Mouse (Mus musculus) megakaryocyte, adult 5-6 weeks (primary cell): ENCODE data around the gene Lysmd1. TPM values are rescaled to one million over a fixed set of nuclear protein-coding genes. Genes with fewer than 3 reads are reported as not detected.

Experiments
- ATAC-seq: 2 replicates; pipeline ENCODE4 v1.8.0; 2016; ENCODE audit warnings: mild to moderate bottlenecking, inconsistent platforms; ENCODE audit not compliant: poor library complexity, severe bottlenecking
- total RNA-seq, 2 experiments: library from RNA; stranded (forward) in 1 of 2; stranded (reverse) in 1 of 2; fragments of 153-499, 151-499 nt in 1 of 2; fragments of 221-1000, 200-1000 nt in 1 of 2; gene quantifications; 2 replicates each; pipeline versions ENCODE4 v1.2.3 to v1.2.4; 2015 to 2017

Lysmd1 gene
- total RNA-seq, 2 experiments from 2014 or later: 3.8 to 5.0 TPM

GRCm38 (mm10) chr3:95171105-95171504 is 37.2 kb downstream of the Lysmd1 start:
- no peak for ATAC-seq

DNA sequence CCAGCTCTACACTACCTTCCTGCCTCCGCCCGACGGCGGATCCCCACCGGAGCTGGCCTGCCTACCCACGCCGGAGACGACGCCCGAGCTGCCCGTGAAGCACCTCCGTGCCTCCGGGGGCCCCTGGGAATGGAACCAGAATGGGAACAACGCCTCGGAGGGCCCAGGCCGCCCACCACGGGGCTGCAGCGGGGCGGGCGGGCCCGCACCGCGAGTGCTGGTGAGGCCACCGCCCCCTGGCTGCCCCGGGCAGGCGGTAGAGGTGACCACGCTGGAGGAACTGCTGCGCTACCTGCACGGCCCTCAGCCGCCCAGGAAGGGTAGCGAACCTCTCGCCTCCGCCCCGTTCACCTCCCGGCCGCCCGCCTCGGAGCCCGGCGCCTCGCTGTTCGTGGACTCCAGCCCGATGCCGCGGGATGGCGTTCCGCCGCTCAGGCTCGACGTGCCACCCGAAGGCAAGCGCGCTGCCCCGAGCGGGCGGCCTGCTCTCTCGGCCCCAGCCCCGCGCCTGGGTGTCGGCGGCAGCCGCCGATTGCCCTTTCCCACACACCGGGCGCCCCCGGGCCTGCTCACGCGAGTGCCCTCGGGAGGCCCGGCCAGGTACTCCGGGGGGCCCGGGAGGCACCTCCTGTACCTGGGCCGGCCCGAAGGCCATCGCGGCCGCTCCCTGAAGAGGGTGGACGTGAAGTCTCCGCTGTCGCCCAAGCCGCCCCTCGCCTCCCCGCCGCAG is 38.8 kb downstream of the Lysmd1 start:
- no peak for ATAC-seq

- peak; percentile 21; the same call in 1 of the 2 replicates for ATAC-seq
Measured at GRCm38 (mm10) chr3:95173256-95173949, 39.5 kb downstream of the Lysmd1 start.

- peak; percentile 96 for ATAC-seq
Measured at GRCm38 (mm10) chr3:95174011-95174592, 40.2 kb downstream of the Lysmd1 start.

DNA sequence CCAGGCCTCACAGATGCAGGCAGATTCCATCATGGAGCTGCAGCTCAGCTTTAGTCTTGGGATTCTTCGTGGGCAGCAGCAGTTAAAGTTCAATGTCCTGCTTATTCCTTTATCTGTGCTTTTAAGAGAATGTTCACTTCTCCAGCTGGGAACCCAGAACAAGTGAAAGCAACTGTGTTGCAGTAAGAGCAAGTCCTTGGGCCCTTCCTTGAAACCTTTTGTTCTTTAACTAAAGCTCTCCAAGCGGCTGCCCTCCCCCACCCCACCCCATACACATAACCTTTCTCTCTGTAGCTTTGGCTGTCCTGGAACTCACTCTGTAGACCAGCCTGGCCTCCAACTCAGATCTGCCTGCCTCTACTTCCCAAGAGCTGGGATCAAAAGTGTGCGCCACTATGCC is 42.6 kb downstream of the Lysmd1 start:
- no peak for ATAC-seq

GRCm38 (mm10) chr3:95177583-95177982 is 43.7 kb downstream of the Lysmd1 start:
- no peak for ATAC-seq

GRCm38 (mm10) chr3:95178948-95179347 is 45.1 kb downstream of the Lysmd1 start:
- no peak for ATAC-seq

DNA sequence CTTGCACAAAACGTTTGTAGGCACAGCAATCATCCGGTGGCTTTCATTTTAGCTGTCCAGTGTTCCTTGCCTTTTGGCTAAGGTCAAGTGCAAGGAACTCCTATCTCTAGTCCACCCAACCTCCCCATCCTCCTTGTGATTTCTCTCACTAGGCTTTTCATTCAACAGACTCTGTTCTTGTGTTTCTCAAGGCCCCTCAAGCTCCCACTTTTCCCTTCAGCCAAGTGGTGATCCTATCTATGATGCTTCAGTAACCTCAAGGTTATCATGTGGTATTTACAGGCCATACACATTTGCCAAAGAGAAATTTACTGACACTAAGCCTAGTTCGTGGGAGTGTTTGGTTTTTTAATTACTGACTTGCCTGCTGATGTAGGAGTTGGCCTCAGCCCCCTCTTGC is 46.0 kb downstream of the Lysmd1 start:
- no peak for ATAC-seq

DNA sequence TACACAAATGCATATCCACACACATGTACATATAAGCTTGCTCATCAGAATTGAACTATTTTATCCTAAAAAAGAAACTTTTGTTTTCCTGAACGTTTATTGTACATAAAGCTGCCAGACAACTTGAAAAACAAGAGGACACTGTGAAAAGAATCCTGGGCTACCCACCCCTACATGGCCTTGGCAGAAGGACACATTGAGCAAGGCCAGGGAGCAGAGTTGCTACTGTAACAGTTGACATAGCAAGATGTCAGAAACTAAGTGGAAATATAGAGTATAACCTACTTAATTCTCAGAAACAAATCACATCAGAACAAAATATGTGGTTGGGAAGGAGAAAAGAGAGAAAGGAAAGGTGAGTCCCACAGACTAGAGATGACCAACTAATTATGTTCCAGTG is 48.0 kb downstream of the Lysmd1 start:
- no peak for ATAC-seq

DNA sequence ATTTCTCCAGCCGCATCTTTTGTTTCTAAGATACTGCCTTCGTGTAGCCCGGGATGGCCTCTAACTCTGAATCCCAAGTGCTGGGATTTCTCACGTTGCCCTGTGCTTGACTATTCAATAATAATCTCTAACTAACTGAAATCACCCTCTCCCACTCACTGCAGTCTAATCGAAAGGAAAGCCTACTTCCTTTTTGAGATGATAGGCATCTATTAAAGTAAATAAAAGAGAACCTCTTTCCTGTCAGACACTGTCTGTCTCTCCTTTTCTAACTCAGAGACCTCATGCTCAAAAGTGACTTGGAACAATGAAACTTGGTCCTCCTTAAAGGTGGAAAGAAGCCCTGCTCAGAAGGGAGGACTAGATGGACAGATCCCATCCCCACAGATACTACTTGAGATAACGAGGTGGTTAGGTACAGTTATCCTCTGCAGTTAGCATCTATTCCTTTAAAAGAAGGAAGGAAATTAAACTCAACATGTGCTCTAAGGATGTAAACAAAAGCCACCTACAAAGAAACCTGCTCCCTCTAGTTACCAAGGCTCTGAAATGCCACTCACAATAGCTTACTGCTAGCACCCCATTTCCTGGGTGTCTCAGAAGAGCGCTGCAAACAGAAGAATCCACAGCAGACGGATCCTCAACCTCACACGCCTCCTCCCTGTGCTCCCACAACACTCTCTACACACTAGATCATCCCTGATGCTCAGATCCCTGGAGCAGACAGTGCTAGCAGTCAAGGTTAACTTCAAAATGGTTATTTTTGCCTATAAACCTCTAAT is 51.1 kb downstream of the Lysmd1 start:
- no peak for ATAC-seq

GRCm38 (mm10) chr3:95186100-95186499 is 52.2 kb downstream of the Lysmd1 start:
- ATAC-seq: no peak

GRCm38 (mm10) chr3:95186888-95187287 is 53.0 kb downstream of the Lysmd1 start:
- ATAC-seq: no peak

Other genes starting within 250 kb of the Lysmd1 start
- 344 and 379 TPM in 2 replicates for gene Psmb4, start 247.1 kb upstream of the Lysmd1 start, total RNA-seq (2015)
- gene Psmb4, start 247.1 kb upstream of the Lysmd1 start, total RNA-seq (2017): 179 and 223 TPM in 2 replicates
- 22.8 and 26.8 TPM in 2 replicates for gene Selenbp1, start 201.0 kb upstream of the Lysmd1 start, total RNA-seq (2015)
- gene Selenbp1, start 201.0 kb upstream of the Lysmd1 start, total RNA-seq (2017): 25.2 and 27.9 TPM in 2 replicates
- gene Rfx5, start 180.0 kb upstream of the Lysmd1 start, total RNA-seq (2015): 7.0 and 9.1 TPM in 2 replicates
- 8.7 and 10.2 TPM in 2 replicates for gene Rfx5, start 180.0 kb upstream of the Lysmd1 start, total RNA-seq (2017)
- 22.2 and 31.4 TPM in 2 replicates for gene Pi4kb, start 159.4 kb upstream of the Lysmd1 start, total RNA-seq (2015)
- 17.9 and 21.4 TPM in 2 replicates for gene Pi4kb, start 159.4 kb upstream of the Lysmd1 start, total RNA-seq (2017)
- gene Zfp687, start 118.6 kb upstream of the Lysmd1 start, total RNA-seq (2015): 10.0 and 15.7 TPM in 2 replicates
- 11.7 and 39.5 TPM in 2 replicates for gene Zfp687, start 118.6 kb upstream of the Lysmd1 start, total RNA-seq (2017)
- gene Psmd4, start 91.5 kb upstream of the Lysmd1 start, total RNA-seq (2015): 80.0 and 91.9 TPM in 2 replicates
- 224 and 226 TPM in 2 replicates for gene Psmd4, start 91.5 kb upstream of the Lysmd1 start, total RNA-seq (2017)
- 9.7 and 15.8 TPM in 2 replicates for gene Pip5k1a, start 27.2 kb upstream of the Lysmd1 start, total RNA-seq (2015)
- 12.4 and 14.5 TPM in 2 replicates for gene Pip5k1a, start 27.2 kb upstream of the Lysmd1 start, total RNA-seq (2017)
- 33.6 and 37.3 TPM in 2 replicates for gene Vps72, start 23.1 kb upstream of the Lysmd1 start, total RNA-seq (2015)
- gene Vps72, start 23.1 kb upstream of the Lysmd1 start, total RNA-seq (2017): 74.0 and 77.3 TPM in 2 replicates
- gene Tmod4, start 9.6 kb upstream of the Lysmd1 start, total RNA-seq (2015): 1.1 and 4.4 TPM in 2 replicates
- not detected in 2 replicates for gene Tmod4, start 9.6 kb upstream of the Lysmd1 start, total RNA-seq (2017)
- gene Scnm1, start 77 bp upstream of the Lysmd1 start, total RNA-seq (2015): 51.3 and 61.3 TPM in 2 replicates
- 68.0 and 72.8 TPM in 2 replicates for gene Scnm1, start 77 bp upstream of the Lysmd1 start, total RNA-seq (2017)
- 77.5 and 85.2 TPM in 2 replicates for gene Tnfaip8l2, start 8.3 kb downstream of the Lysmd1 start, total RNA-seq (2015)
- gene Tnfaip8l2, start 8.3 kb downstream of the Lysmd1 start, total RNA-seq (2017): 103 and 115 TPM in 2 replicates
- gene Sema6c, start 26.4 kb downstream of the Lysmd1 start, total RNA-seq (2015): 0.04 TPM in 1 of 2 replicates, not detected in the other
- not detected in 2 replicates for gene Sema6c, start 26.4 kb downstream of the Lysmd1 start, total RNA-seq (2017)
- 37.6 and 39.3 TPM in 2 replicates for gene Gabpb2, start 83.8 kb downstream of the Lysmd1 start, total RNA-seq (2015)
- gene Gabpb2, start 83.8 kb downstream of the Lysmd1 start, total RNA-seq (2017): 64.2 and 73.3 TPM in 2 replicates
- 131 and 142 TPM in 2 replicates for gene Cdc42se1, start 94.6 kb downstream of the Lysmd1 start, total RNA-seq (2015)
- 151 TPM in 2 replicates for gene Cdc42se1, start 94.6 kb downstream of the Lysmd1 start, total RNA-seq (2017)
- gene Mllt11, start 98.1 kb downstream of the Lysmd1 start, total RNA-seq (2015): 3.3 and 6.1 TPM in 2 replicates
- 2.8 and 7.3 TPM in 2 replicates for gene Mllt11, start 98.1 kb downstream of the Lysmd1 start, total RNA-seq (2017)
- gene Gm128, start 107.5 kb downstream of the Lysmd1 start, total RNA-seq (2015): 0.16 and 0.21 TPM in 2 replicates
- not detected in 2 replicates for gene Gm128, start 107.5 kb downstream of the Lysmd1 start, total RNA-seq (2017)
- gene Bnipl, start 117.1 kb downstream of the Lysmd1 start, total RNA-seq (2015): not detected in 2 replicates
- gene Bnipl, start 117.1 kb downstream of the Lysmd1 start, total RNA-seq (2017): not detected in 2 replicates
- 49.5 and 55.2 TPM in 2 replicates for gene Mindy1, start 147.3 kb downstream of the Lysmd1 start, total RNA-seq (2015)
- 44.0 and 54.1 TPM in 2 replicates for gene Mindy1, start 147.3 kb downstream of the Lysmd1 start, total RNA-seq (2017)
- gene Prune1, start 148.0 kb downstream of the Lysmd1 start, total RNA-seq (2015): 12.4 and 14.5 TPM in 2 replicates
- gene Prune1, start 148.0 kb downstream of the Lysmd1 start, total RNA-seq (2017): 7.8 and 10.2 TPM in 2 replicates
- 3.0 and 3.8 TPM in 2 replicates for gene Anxa9, start 173.1 kb downstream of the Lysmd1 start, total RNA-seq (2015)
- gene Anxa9, start 173.1 kb downstream of the Lysmd1 start, total RNA-seq (2017): 1.9 and 2.4 TPM in 2 replicates
- 184 and 191 TPM in 2 replicates for gene Cers2, start 180.7 kb downstream of the Lysmd1 start, total RNA-seq (2015)
- 86.0 and 107 TPM in 2 replicates for gene Cers2, start 180.7 kb downstream of the Lysmd1 start, total RNA-seq (2017)
- gene Setdb1, start 223.1 kb downstream of the Lysmd1 start, total RNA-seq (2015): 20.5 and 21.2 TPM in 2 replicates
- gene Setdb1, start 223.1 kb downstream of the Lysmd1 start, total RNA-seq (2017): 22.4 and 23.8 TPM in 2 replicates